23 mouse cellular contexts compared by ENCODE assay signal in genomic region chr9:24198254-24198653, GRCm38 (mm10).
"Had no signal": no experiment of that assay in that cellular context is flagged by ENCODE, and none has a peak within 500 bp of the region (broad histone marks: within the 10 kb centered on the region; RNA-seq: fewer than 3 reads in every experiment).

No protein-coding gene starts in this region.

- H3K27me3 ChIP-seq: heart, embryonic 13.5 days; heart, embryonic 15.5 days; hindbrain, embryonic 12.5 days; intestine, embryonic 15.5 days; limb, embryonic 13.5 days; limb, embryonic 15.5 days; liver, embryonic 12.5 days had no signal

- DNase-seq: gastrocnemius, postnatal 14 days; gastrocnemius, postnatal 36 days; heart, adult 11 months; heart, adult 2 months; heart, postnatal 14 days; heart, postnatal 4 days; kidney, adult 18-20 months; kidney, adult 8-10 months; kidney, postnatal 10 days; kidney, postnatal 25 days; kidney, postnatal 4 days; layer of hippocampus, postnatal 36 days; left cerebral cortex, postnatal 4 days had no signal

- ATAC-seq: hindbrain, embryonic 16.5 days; inflammation-experienced regulatory T-cells, adult 6 months; intestine, embryonic 15.5 days; intestine, postnatal 0 days; liver, embryonic 12.5 days had no signal
